Mouse (Mus musculus): Measurements from ENCODE around the gene Sacs. TPM values are rescaled to one million over a fixed set of nuclear protein-coding genes. Genes with fewer than 3 reads are reported as not detected.

Gene Sacs
- polyA plus RNA-seq, 1 experiment from 2014 or later = 2.3 TPM

- H3K4me3 ChIP-seq = no peak overlapping the region
- H3K9me3 ChIP-seq = no peaks in the 10 kb centered on the region
- peaks cover 12% of the 10 kb centered on the region for H3K4me1 ChIP-seq
- no peaks in the 10 kb centered on the region for H3K36me3 ChIP-seq (replicated peaks)
- DNase-seq (ENCODE audit: low spot score) = no peak
- WGBS = 40% methylated on average over 3 of the region's 3 CpGs
- H3K27ac ChIP-seq (replicated peaks) = no peak overlapping the region
- H3K27me3 ChIP-seq (replicated peaks; ENCODE audit: low read depth, poor library complexity, severe bottlenecking) = no peaks in the 10 kb centered on the region
Measured at GRCm38 (mm10) chr14:61259084-61259483, 120.8 kb downstream of the Sacs start.

DNA sequence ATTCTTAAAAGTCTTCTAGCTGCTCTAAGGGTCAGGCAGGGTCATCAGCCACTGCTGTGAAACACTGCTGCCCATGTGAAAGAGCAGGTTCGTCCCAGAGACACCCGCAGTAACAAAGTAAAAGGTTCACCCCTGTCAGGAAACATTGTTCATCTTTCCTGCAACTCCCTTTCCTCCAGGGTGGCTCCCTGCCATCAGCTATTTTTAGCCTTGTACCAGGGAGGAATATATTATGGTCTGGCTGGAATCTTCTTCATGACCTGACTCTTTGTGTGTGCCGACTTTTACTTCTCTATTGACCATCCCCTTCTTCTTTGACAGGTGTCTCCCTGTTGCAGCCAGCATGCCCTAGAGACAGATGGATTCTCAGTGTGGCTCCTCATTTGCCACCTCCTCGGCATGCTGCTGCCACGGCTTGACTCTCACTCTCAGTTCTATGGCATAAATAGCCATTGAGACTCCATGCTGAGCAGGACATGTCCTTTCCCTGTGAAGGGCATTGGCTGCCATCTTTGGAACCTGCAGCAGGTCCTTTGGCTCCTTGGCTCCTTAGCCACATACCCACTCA lies 129.7 kb downstream of the Sacs start:
- Histone ChIP-seq H3K4me3 (no peak overlapping the region), H3K9me3 (no peaks in the 10 kb centered on the region), H3K27ac (replicated peaks) (no peak overlapping the region), H3K36me3 (replicated peaks) (no peaks in the 10 kb centered on the region), H3K27me3 (replicated peaks; ENCODE audit: low read depth, poor library complexity, severe bottlenecking) (peaks cover 17% of the 10 kb centered on the region), H3K4me1 (no peaks in the 10 kb centered on the region)
- DNase-seq (ENCODE audit: low spot score) = no peak
- 69% methylated on average over 5 of the region's 5 CpGs for WGBS

DNA sequence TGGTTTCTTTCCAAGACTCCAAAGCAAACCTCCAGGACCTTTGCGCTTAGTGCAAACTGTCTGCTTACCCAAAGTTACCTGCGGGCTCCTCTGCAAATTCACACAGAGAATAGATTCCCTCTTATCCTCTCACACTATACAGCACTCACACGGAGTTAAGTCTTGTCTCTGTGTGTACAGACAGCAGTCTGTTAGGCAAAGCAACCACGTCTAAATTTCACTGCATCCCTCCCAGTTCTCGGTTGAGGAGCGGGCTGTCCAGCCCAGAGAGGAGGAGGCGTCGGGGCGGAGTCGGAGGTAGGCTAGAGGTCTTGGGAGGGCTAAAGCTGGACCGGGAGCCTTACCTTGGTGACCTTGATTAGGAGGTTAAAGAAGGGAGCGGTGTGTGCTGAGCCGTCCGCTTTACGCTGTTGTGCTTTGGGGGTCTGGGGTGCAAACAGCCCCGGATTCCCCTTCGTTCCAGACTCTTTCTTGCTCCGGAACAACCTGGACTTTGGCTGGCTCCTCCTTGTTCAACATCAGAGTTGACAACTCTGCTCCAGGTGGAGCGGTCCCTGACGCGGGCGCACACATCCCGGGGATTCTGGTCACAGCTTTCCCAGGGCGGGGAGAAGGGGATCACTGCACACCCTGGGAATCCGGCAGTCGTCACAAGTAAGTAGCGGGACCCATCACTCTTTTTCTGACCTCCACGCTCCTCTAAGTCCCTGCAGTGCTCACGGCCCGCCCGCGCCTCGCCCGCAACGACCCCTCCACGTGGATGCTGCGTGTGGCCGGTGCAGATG lies 136.3 kb downstream of the Sacs start:
- WGBS = 8% methylated on average over 38 of the region's 38 CpGs
- H3K4me1 ChIP-seq = peaks cover 13% of the 10 kb centered on the region
- H3K36me3 ChIP-seq (replicated peaks) = no peaks in the 10 kb centered on the region
- H3K27me3 ChIP-seq (replicated peaks; ENCODE audit: low read depth, poor library complexity, severe bottlenecking) = peaks cover 63% of the 10 kb centered on the region
- no peaks in the 10 kb centered on the region for H3K9me3 ChIP-seq
- peak overlapping the region; percentile 37 for H3K4me3 ChIP-seq
- peak; percentile 26 for DNase-seq (ENCODE audit: low spot score)
- no peak overlapping the region for H3K27ac ChIP-seq (replicated peaks)

DNA sequence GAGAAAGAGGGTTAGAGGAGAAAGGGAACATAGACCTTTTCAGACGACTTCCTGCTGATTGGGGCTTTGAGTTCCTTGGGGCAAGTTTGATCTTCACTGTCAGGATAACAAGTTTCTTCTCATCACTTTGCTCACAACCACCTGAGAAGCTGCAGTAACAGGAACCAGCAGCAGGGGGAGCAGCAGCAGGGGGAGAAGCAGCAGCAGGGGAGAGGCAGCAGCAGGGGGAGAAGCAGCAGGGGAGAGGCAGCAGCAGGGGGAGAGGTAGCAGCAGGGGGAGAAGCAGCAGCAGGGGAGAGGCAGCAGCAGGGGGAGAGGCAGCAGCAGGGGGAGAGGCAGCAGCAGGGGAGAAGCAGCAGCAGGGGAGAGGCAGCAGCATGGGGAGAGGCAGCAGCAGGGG lies 139.0 kb downstream of the Sacs start:
- 37% methylated on average over 1 of the region's 1 CpGs for WGBS

GRCm38 (mm10) chr14:61278676-61279300 lies 140.5 kb downstream of the Sacs start:
- H3K4me3 ChIP-seq = no peak overlapping the region
- 90% methylated on average over 7 of the region's 7 CpGs for WGBS
- no peaks in the 10 kb centered on the region for H3K36me3 ChIP-seq (replicated peaks)
- H3K9me3 ChIP-seq = no peaks in the 10 kb centered on the region
- peaks cover 38% of the 10 kb centered on the region for H3K27me3 ChIP-seq (replicated peaks; ENCODE audit: low read depth, poor library complexity, severe bottlenecking)
- peaks cover 13% of the 10 kb centered on the region for H3K4me1 ChIP-seq
- H3K27ac ChIP-seq (replicated peaks) = no peak overlapping the region
- no peak for DNase-seq (ENCODE audit: low spot score)

More for the DNA sequence above, 139.0 kb downstream of the Sacs start:
- H3K36me3 ChIP-seq (replicated peaks) = no peaks in the 10 kb centered on the region
- no peak overlapping the region for H3K27ac ChIP-seq (replicated peaks)
- H3K4me1 ChIP-seq = peaks cover 13% of the 10 kb centered on the region
- peaks cover 53% of the 10 kb centered on the region for H3K27me3 ChIP-seq (replicated peaks; ENCODE audit: low read depth, poor library complexity, severe bottlenecking)
- H3K9me3 ChIP-seq = no peaks in the 10 kb centered on the region
- H3K4me3 ChIP-seq = no peak overlapping the region
- DNase-seq (ENCODE audit: low spot score) = peak; percentile 59

DNA sequence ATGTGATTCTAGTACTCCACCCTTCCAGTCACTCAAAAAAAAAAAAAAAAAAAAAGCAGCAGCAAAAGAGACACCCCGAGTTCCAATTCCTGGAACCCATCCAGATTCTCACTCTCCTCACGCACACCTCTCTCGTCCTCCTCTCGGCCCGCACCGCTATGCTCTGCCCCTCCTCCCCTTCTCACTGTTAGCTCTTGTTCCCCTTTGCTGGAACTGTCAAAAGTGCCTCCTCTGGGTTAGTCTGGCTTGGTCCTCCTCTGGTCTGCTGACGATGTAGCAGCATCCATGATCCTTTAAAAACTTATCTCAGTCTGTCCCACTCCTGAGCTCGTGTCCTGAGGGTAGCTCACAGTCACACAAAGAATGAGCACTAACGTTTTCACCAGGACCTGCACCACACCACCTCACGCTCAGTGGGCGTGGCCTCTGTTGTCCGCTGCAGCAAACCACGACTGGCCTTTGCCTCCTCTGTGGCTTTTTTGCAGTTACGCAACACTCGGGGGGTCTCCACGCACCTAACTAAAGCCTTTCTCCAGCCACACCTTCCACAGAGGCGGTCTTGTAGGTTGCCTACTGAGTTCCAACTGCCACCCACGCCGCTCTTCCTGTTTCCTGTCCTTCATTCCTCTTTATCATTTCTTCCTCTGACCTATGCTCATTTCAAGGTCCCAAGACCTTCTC lies 150.5 kb downstream of the Sacs start:
- Histone ChIP-seq H3K27me3 (replicated peaks; ENCODE audit: low read depth, poor library complexity, severe bottlenecking) (no peaks in the 10 kb centered on the region), H3K4me3 (no peak overlapping the region), H3K4me1 (no peaks in the 10 kb centered on the region), H3K36me3 (replicated peaks) (no peaks in the 10 kb centered on the region), H3K27ac (replicated peaks) (no peak overlapping the region), H3K9me3 (no peaks in the 10 kb centered on the region)
- WGBS = 75% methylated on average over 19 of the region's 19 CpGs
- DNase-seq (ENCODE audit: low spot score) = no peak

Other genes with a start within 250 kb of the Sacs start
- 37.2 and 41.4 TPM in 2 replicates for gene Tnfrsf19, start 92.0 kb upstream of the Sacs start, polyA plus RNA-seq (2016; fragmentation: Nextera tagmentation; extraction: Ambion mirVana)
- not detected in 2 replicates for gene Sgcg, start 120.0 kb downstream of the Sacs start, polyA plus RNA-seq (2016; fragmentation: Nextera tagmentation; extraction: Ambion mirVana)
- gene Arl11, start 171.3 kb downstream of the Sacs start, polyA plus RNA-seq (2016; fragmentation: Nextera tagmentation; extraction: Ambion mirVana) = 0.30 and 0.36 TPM in 2 replicates
- 9.7 and 10.5 TPM in 2 replicates for gene Ebpl, start 222.0 kb downstream of the Sacs start, polyA plus RNA-seq (2016; fragmentation: Nextera tagmentation; extraction: Ambion mirVana)

All from embryonic facial prominence, embryonic 10.5 days (tissue).